Mouse (Mus musculus) C2C12 (cell line): Measurements from ENCODE around the gene Caln1.

Source experiments
- CTCF ChIP-seq: IDR thresholded peaks from one replicate; pipeline ENCODE4 v1.5.1; 2011; ENCODE audit not compliant: control insufficient read depth, insufficient read depth, insufficient read length
- MAX ChIP-seq: IDR thresholded peaks from one replicate; pipeline ENCODE4 v1.6.1; 2011; ENCODE audit warnings: mild to moderate bottlenecking, control low read depth
- USF1 ChIP-seq: IDR thresholded peaks from one replicate; pipeline ENCODE4 v1.6.1; 2011; ENCODE audit warnings: low read depth, mild to moderate bottlenecking, control low read depth, moderate library complexity

- TF ChIP-seq CTCF (no peak), USF1 (no peak), MAX (no peak)
Measured at GRCm38 (mm10) chr5:130335462-130335861, 33.8 kb upstream of the Caln1 start.
